9 mouse cellular contexts compared by ENCODE assay signal in genomic region chr2:92597291-92597690, GRCm38 (mm10). TPM values are rescaled to one million over a fixed set of nuclear protein-coding genes. Genes with fewer than 3 reads are reported as not detected.
DNase-seq lines count a peak whose midpoint lies in the region; ATAC-seq and TF ChIP-seq lines count a peak whose summit lies in the region.
"Had no signal": no experiment of that assay in that cellular context is flagged by ENCODE, and none has a peak within 500 bp of the region (broad histone marks: within the 10 kb centered on the region; RNA-seq: fewer than 3 reads in every experiment).

No protein-coding gene starts in this region.

- ATAC-seq in midbrain, embryonic 16.5 days: no peak

- 3% methylated on average over 7 of the region's 7 CpGs for WGBS in midbrain, embryonic 10.5 days
- WGBS in midbrain, embryonic 16.5 days: 7% methylated on average over 7 of the region's 7 CpGs
- WGBS in embryonic facial prominence, embryonic 10.5 days: 6% methylated on average over 7 of the region's 7 CpGs

- H3K36me3 ChIP-seq in midbrain, embryonic 10.5 days: no peaks in the 10 kb centered on the region
- no peaks in the 10 kb centered on the region for H3K36me3 ChIP-seq in midbrain, embryonic 16.5 days (ENCODE audit: control insufficient read depth, insufficient read depth, low read length)
- no peaks in the 10 kb centered on the region for H3K36me3 ChIP-seq in embryonic facial prominence, embryonic 10.5 days (replicated peaks)
- H3K36me3 ChIP-seq: heart, embryonic 13.5 days had no signal

- peaks cover 65% of the 10 kb centered on the region for H3K4me1 ChIP-seq in midbrain, embryonic 10.5 days
- peaks cover 22% of the 10 kb centered on the region; the same call in 1 of the 2 replicates for H3K4me1 ChIP-seq in midbrain, embryonic 16.5 days (ENCODE audit: control insufficient read depth, insufficient read depth, low read length)
- peaks cover 56% of the 10 kb centered on the region for H3K4me1 ChIP-seq in embryonic facial prominence, embryonic 10.5 days

- no peak overlapping the region for H3K4me2 ChIP-seq in midbrain, embryonic 16.5 days (ENCODE audit: low read length)
- H3K4me2 ChIP-seq: heart, embryonic 13.5 days had no signal

- no peak overlapping the region for H3K9ac ChIP-seq in midbrain, embryonic 16.5 days (ENCODE audit: low read depth, low read length)
- H3K9ac ChIP-seq: heart, embryonic 13.5 days had no signal

- no peaks in the 10 kb centered on the region for H3K9me3 ChIP-seq in midbrain, embryonic 10.5 days (replicated peaks)
- no peaks in the 10 kb centered on the region for H3K9me3 ChIP-seq in midbrain, embryonic 16.5 days (replicated peaks; ENCODE audit: control insufficient read depth, low read length, poor library complexity, severe bottlenecking)
- no peaks in the 10 kb centered on the region for H3K9me3 ChIP-seq in embryonic facial prominence, embryonic 10.5 days
- H3K9me3 ChIP-seq: heart, embryonic 13.5 days had no signal

- H3K27me3 ChIP-seq in midbrain, embryonic 10.5 days (ENCODE audit: low read depth, poor library complexity, severe bottlenecking): peaks cover 70% of the 10 kb centered on the region
- H3K27me3 ChIP-seq in midbrain, embryonic 16.5 days (ENCODE audit: control insufficient read depth, insufficient read depth, low read depth, low read length): no peaks in the 10 kb centered on the region
- H3K27me3 ChIP-seq in embryonic facial prominence, embryonic 10.5 days (replicated peaks; ENCODE audit: low read depth, poor library complexity, severe bottlenecking): peaks cover 64% of the 10 kb centered on the region

- no peak for DNase-seq in gastrocnemius, adult 2 months
- DNase-seq in gastrocnemius, postnatal 36 days: no peak
- peak; percentile 37 for DNase-seq in midbrain, embryonic 10.5 days (ENCODE audit: low spot score)
- peak; percentile 38 for DNase-seq in embryonic facial prominence, embryonic 10.5 days (ENCODE audit: low spot score)
- peak; percentile 62 for DNase-seq in right cerebral cortex, postnatal 14 days
- no peak for DNase-seq in urinary bladder, postnatal 14 days (ENCODE audit: low spot score)
- DNase-seq in frontal cortex, postnatal 36 days (ENCODE audit: low spot score in 2 of 2): no peak

- H3K27ac ChIP-seq in gastrocnemius, adult 2 months: no peak overlapping the region
- H3K27ac ChIP-seq in midbrain, embryonic 10.5 days (replicated peaks): no peak overlapping the region
- H3K27ac ChIP-seq in midbrain, embryonic 16.5 days (ENCODE audit: low read length): no peak overlapping the region
- no peak overlapping the region for H3K27ac ChIP-seq in embryonic facial prominence, embryonic 10.5 days (replicated peaks)
- H3K27ac ChIP-seq: heart, embryonic 13.5 days had no signal

- peak; percentile 50 for TF ChIP-seq CTCF in gastrocnemius, adult 2 months (IDR thresholded peaks at IDR 0.05)

- no peak overlapping the region for H3K4me3 ChIP-seq in gastrocnemius, adult 2 months
- H3K4me3 ChIP-seq in midbrain, embryonic 10.5 days: no peak overlapping the region
- H3K4me3 ChIP-seq in midbrain, embryonic 16.5 days (ENCODE audit: low read depth, low read length): no peak overlapping the region
- no peak overlapping the region for H3K4me3 ChIP-seq in embryonic facial prominence, embryonic 10.5 days
- H3K4me3 ChIP-seq: heart, embryonic 13.5 days had no signal

- intact Hi-C loops in gastrocnemius, adult 2 months (cut with DNase I): no loop called here
- intact Hi-C loops in gastrocnemius, postnatal 36 days (cut with DNase I): no loop called here

RNA-seq across cellular contexts. Expression of gene Chst1, which starts 2.2 kb away (rescaled TPM):
- 1 to 10 TPM in 1 of 2 experiments, under 1 TPM in 1; 0.71 to 1.8 TPM for total RNA-seq in gastrocnemius, adult 2 months (2021)
- 1 to 10 TPM; 1.2 to 1.4 TPM for total RNA-seq in gastrocnemius, postnatal 36 days (2021)
- polyA plus RNA-seq in midbrain, embryonic 10.5 days (2016; fragmentation: Nextera tagmentation; extraction: Ambion mirVana): 5.1 and 5.7 TPM in 2 replicates
- 51.2 and 54.6 TPM in 2 replicates for polyA plus RNA-seq in midbrain, embryonic 16.5 days (2015; fragmentation: Nextera tagmentation; extraction: Ambion mirVana)
- 2.5 TPM in 2 replicates for polyA plus RNA-seq in embryonic facial prominence, embryonic 10.5 days (2016; fragmentation: Nextera tagmentation; extraction: Ambion mirVana)

Comparison
In these comparisons a context has a peak if more than half of its experiments do, and no peak if none do; other contexts are left out.
1. DNase-seq: peak in midbrain, embryonic 10.5 days (single experiment), embryonic facial prominence, embryonic 10.5 days (single experiment) and right cerebral cortex, postnatal 14 days (single experiment); none in gastrocnemius, adult 2 months (single experiment), gastrocnemius, postnatal 36 days (0 of 2), urinary bladder, postnatal 14 days (single experiment) and frontal cortex, postnatal 36 days (0 of 2).